Mouse (Mus musculus): ENCODE data around the gene Ephb4. TPM values are rescaled to one million over a fixed set of nuclear protein-coding genes. Genes with fewer than 3 reads are reported as not detected.

Gene Ephb4
- total and polyA plus RNA-seq, 3 experiments: 35.2 to 53.9 (median 45.9) TPM

- no peaks in the 10 kb centered on the region for H3K36me3 ChIP-seq (ENCODE audit: control insufficient read depth, insufficient read depth, low read length)
- intact Hi-C loops (cut with DNase I): no loop called here
- no peak for DNase-seq
- no peaks in the 10 kb centered on the region for H3K4me1 ChIP-seq (ENCODE audit: control insufficient read depth, insufficient read depth, low read length)
- no peak overlapping the region for H3K27ac ChIP-seq
- no peak overlapping the region for H3K4me3 ChIP-seq
- no peak overlapping the region for H3K9ac ChIP-seq (ENCODE audit: low read depth, low read length)
- TF ChIP-seq EP300 (IDR thresholded peaks at IDR 0.05; ENCODE audit: insufficient read depth, low read depth, low read length): no peak
- no peak for TF ChIP-seq CTCF (IDR thresholded peaks at IDR 0.05)
- no peaks in the 10 kb centered on the region for H3K27me3 ChIP-seq (ENCODE audit: control insufficient read depth, insufficient read depth, low read length)
- H3K79me2 ChIP-seq (replicated peaks; ENCODE audit: control insufficient read depth, insufficient read depth, low read length): no peaks in the 10 kb centered on the region
- WGBS: 90% methylated on average over 3 of the region's 3 CpGs
Measured at GRCm38 (mm10) chr5:137410549-137410948, 60.6 kb downstream of the Ephb4 start.

GRCm38 (mm10) chr5:137411235-137411634 lies 61.3 kb downstream of the Ephb4 start:
- Histone ChIP-seq H3K79me2 (replicated peaks; ENCODE audit: control insufficient read depth, insufficient read depth, low read length) (no peaks in the 10 kb centered on the region), H3K36me3 (ENCODE audit: control insufficient read depth, insufficient read depth, low read length) (no peaks in the 10 kb centered on the region), H3K27me3 (ENCODE audit: control insufficient read depth, insufficient read depth, low read length) (no peaks in the 10 kb centered on the region), H3K9ac (ENCODE audit: low read depth, low read length) (no peak overlapping the region), H3K4me1 (ENCODE audit: control insufficient read depth, insufficient read depth, low read length) (no peaks in the 10 kb centered on the region), H3K27ac (no peak overlapping the region), H3K4me3 (no peak overlapping the region)
- TF ChIP-seq EP300 (IDR thresholded peaks at IDR 0.05; ENCODE audit: insufficient read depth, low read depth, low read length): no peak
- TF ChIP-seq POLR2A (IDR thresholded peaks at IDR 0.05; ENCODE audit: insufficient read depth, low read depth, low read length): no peak
- no peak for TF ChIP-seq CTCF (IDR thresholded peaks at IDR 0.05)
- DNase-seq: no peak
- intact Hi-C loops (cut with DNase I): no loop called here
- WGBS: 68% methylated on average over 8 of the region's 8 CpGs

DNA sequence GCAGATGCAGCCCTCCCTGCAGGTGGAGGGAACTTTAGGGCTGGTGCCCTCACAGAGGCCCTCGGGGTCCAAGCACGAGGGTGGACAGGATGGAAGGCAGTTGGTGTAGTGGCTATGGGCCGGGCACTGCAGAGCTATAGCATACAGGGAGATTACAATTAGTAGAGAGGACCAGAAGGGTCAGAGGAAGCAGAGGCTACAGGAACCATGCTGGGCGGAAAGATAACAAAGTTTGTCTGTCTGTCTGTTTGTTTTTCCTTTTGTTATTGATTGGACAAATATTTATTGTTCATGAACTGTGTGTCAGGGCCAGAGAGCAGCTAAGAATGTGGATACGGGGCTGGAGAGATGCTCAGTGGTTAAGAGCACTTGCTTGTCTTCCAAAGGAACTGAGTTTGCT lies 64.3 kb downstream of the Ephb4 start:
- intact Hi-C loops (cut with DNase I): no loop called here
- no peaks in the 10 kb centered on the region for H3K79me2 ChIP-seq (replicated peaks; ENCODE audit: control insufficient read depth, insufficient read depth, low read length)
- no peak for DNase-seq
- no peaks in the 10 kb centered on the region for H3K36me3 ChIP-seq (ENCODE audit: control insufficient read depth, insufficient read depth, low read length)
- H3K4me1 ChIP-seq (ENCODE audit: control insufficient read depth, insufficient read depth, low read length): no peaks in the 10 kb centered on the region
- no peak for TF ChIP-seq EP300 (IDR thresholded peaks at IDR 0.05; ENCODE audit: insufficient read depth, low read depth, low read length)
- TF ChIP-seq CTCF (IDR thresholded peaks at IDR 0.05): no peak
- TF ChIP-seq POLR2A (IDR thresholded peaks at IDR 0.05; ENCODE audit: insufficient read depth, low read depth, low read length): no peak
- no peaks in the 10 kb centered on the region for H3K27me3 ChIP-seq (ENCODE audit: control insufficient read depth, insufficient read depth, low read length)
- no peak overlapping the region for H3K4me3 ChIP-seq
- H3K27ac ChIP-seq: no peak overlapping the region
- 33% methylated on average over 5 of the region's 5 CpGs for WGBS
- no peak overlapping the region for H3K9ac ChIP-seq (ENCODE audit: low read depth, low read length)

DNA sequence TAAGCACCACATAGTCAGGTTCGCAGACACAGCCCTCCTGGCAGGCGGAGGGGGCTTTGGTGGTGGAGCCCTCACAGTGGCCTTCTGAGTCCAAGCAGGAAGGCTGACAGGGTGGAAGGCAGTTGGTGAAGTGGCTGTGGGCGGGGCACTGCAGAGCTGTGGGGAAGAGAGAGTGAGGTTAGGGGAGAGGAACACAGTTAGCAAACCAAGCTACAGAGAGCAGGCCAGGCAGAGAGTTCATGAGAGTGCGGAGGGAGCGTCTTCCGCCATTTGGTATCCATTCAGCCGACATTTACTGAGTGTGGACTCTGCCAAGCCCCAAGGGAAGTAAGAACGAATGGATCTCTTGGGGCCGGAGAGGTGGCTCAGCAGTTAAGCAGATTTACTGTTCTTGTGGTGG lies 69.2 kb downstream of the Ephb4 start:
- DNase-seq: no peak
- Histone ChIP-seq H3K4me1 (ENCODE audit: control insufficient read depth, insufficient read depth, low read length) (no peaks in the 10 kb centered on the region), H3K27ac (no peak overlapping the region), H3K4me3 (no peak overlapping the region), H3K27me3 (ENCODE audit: control insufficient read depth, insufficient read depth, low read length) (no peaks in the 10 kb centered on the region), H3K36me3 (ENCODE audit: control insufficient read depth, insufficient read depth, low read length) (no peaks in the 10 kb centered on the region), H3K79me2 (replicated peaks; ENCODE audit: control insufficient read depth, insufficient read depth, low read length) (no peaks in the 10 kb centered on the region), H3K9ac (ENCODE audit: low read depth, low read length) (no peak overlapping the region)
- WGBS: 64% methylated on average over 9 of the region's 9 CpGs
- TF ChIP-seq POLR2A (IDR thresholded peaks at IDR 0.05; ENCODE audit: insufficient read depth, low read depth, low read length) (no peak), CTCF (IDR thresholded peaks at IDR 0.05) (no peak), EP300 (IDR thresholded peaks at IDR 0.05; ENCODE audit: insufficient read depth, low read depth, low read length) (no peak)
- intact Hi-C loops (cut with DNase I): no loop called here

- DNase-seq: no peak
- Histone ChIP-seq H3K36me3 (ENCODE audit: control insufficient read depth, insufficient read depth, low read length) (no peaks in the 10 kb centered on the region), H3K27me3 (ENCODE audit: control insufficient read depth, insufficient read depth, low read length) (no peaks in the 10 kb centered on the region), H3K9ac (ENCODE audit: low read depth, low read length) (no peak overlapping the region), H3K27ac (no peak overlapping the region), H3K79me2 (replicated peaks; ENCODE audit: control insufficient read depth, insufficient read depth, low read length) (no peaks in the 10 kb centered on the region), H3K4me3 (no peak overlapping the region), H3K4me1 (ENCODE audit: control insufficient read depth, insufficient read depth, low read length) (no peaks in the 10 kb centered on the region)
- WGBS: 66% methylated on average over 4 of the region's 4 CpGs
- intact Hi-C loops (cut with DNase I): no loop called here
- TF ChIP-seq POLR2A (IDR thresholded peaks at IDR 0.05; ENCODE audit: insufficient read depth, low read depth, low read length) (no peak), EP300 (IDR thresholded peaks at IDR 0.05; ENCODE audit: insufficient read depth, low read depth, low read length) (no peak), CTCF (IDR thresholded peaks at IDR 0.05) (no peak)
Measured at GRCm38 (mm10) chr5:137419841-137420240, 69.9 kb downstream of the Ephb4 start.

DNA sequence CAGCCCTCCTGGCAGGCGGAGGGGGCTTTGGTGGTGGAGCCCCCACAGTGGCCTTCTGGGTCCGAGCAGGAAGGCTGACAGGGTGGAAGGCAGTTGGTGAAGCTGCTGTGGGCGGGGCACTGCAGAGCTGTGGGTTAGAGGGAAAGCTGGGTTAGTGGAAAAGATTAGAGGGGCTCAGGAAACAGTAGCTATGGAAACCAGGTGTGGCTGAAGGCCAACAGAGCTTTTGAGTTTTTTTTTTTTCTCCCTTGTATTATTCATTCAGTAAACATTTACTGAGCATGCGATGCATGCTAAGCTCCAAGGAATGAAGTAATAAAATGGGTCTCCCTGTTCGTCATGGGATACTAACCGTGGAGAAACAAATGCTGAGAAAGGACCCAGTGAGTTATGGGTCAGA lies 75.7 kb downstream of the Ephb4 start:
- WGBS: 45% methylated on average over 6 of the region's 6 CpGs
- no peak overlapping the region for H3K27ac ChIP-seq
- intact Hi-C loops (cut with DNase I): no loop called here
- no peak for DNase-seq
- H3K9ac ChIP-seq (ENCODE audit: low read depth, low read length): no peak overlapping the region
- H3K4me1 ChIP-seq (ENCODE audit: control insufficient read depth, insufficient read depth, low read length): no peaks in the 10 kb centered on the region
- H3K4me3 ChIP-seq: no peak overlapping the region
- H3K27me3 ChIP-seq (ENCODE audit: control insufficient read depth, insufficient read depth, low read length): no peaks in the 10 kb centered on the region
- H3K79me2 ChIP-seq (replicated peaks; ENCODE audit: control insufficient read depth, insufficient read depth, low read length): no peaks in the 10 kb centered on the region
- TF ChIP-seq POLR2A (IDR thresholded peaks at IDR 0.05; ENCODE audit: insufficient read depth, low read depth, low read length): no peak
- no peak for TF ChIP-seq EP300 (IDR thresholded peaks at IDR 0.05; ENCODE audit: insufficient read depth, low read depth, low read length)
- TF ChIP-seq CTCF (IDR thresholded peaks at IDR 0.05): no peak
- H3K36me3 ChIP-seq (ENCODE audit: control insufficient read depth, insufficient read depth, low read length): no peaks in the 10 kb centered on the region

Other genes with a start within 250 kb of the Ephb4 start
- gene Trim56, start 233.9 kb upstream of the Ephb4 start, total RNA-seq (2021): 10 to 100 TPM; 19.0 to 22.2 TPM
- gene Trim56, start 233.9 kb upstream of the Ephb4 start, polyA plus RNA-seq (2012; rRNA removed): 6.9 and 7.5 TPM in 2 replicates
- gene Muc3, start 200.8 kb upstream of the Ephb4 start, total RNA-seq (2021): not detected
- not detected in 2 replicates for gene Muc3, start 200.8 kb upstream of the Ephb4 start, polyA plus RNA-seq (2012; rRNA removed)
- under 1 TPM; 0.16 to 0.37 TPM for gene Muc3a, start 137.7 kb upstream of the Ephb4 start, total RNA-seq (2021)
- 0.53 and 0.90 TPM in 2 replicates for gene Muc3a, start 137.7 kb upstream of the Ephb4 start, polyA plus RNA-seq (2012; rRNA removed)
- 1 to 10 TPM; 1.5 to 2.2 TPM for gene Ache, start 62.6 kb upstream of the Ephb4 start, total RNA-seq (2021)
- gene Ache, start 62.6 kb upstream of the Ephb4 start, polyA plus RNA-seq (2012; rRNA removed): 3.5 and 4.9 TPM in 2 replicates
- 1 to 10 TPM; 8.1 to 8.8 TPM for gene Ufsp1, start 55.5 kb upstream of the Ephb4 start, total RNA-seq (2021)
- gene Ufsp1, start 55.5 kb upstream of the Ephb4 start, polyA plus RNA-seq (2012; rRNA removed): 11.8 and 12.8 TPM in 2 replicates
- 10 to 100 TPM; 60.5 to 66.4 TPM for gene Srrt, start 42.4 kb upstream of the Ephb4 start, total RNA-seq (2021)
- gene Srrt, start 42.4 kb upstream of the Ephb4 start, polyA plus RNA-seq (2012; rRNA removed): 63.9 and 74.2 TPM in 2 replicates
- 10 to 100 TPM; 12.5 to 13.6 TPM for gene Trip6, start 35.7 kb upstream of the Ephb4 start, total RNA-seq (2021)
- 23.5 and 24.2 TPM in 2 replicates for gene Trip6, start 35.7 kb upstream of the Ephb4 start, polyA plus RNA-seq (2012; rRNA removed)
- gene Slc12a9, start 16.5 kb upstream of the Ephb4 start, total RNA-seq (2021): 1 to 10 TPM; 1.7 to 2.2 TPM
- 6.0 and 8.9 TPM in 2 replicates for gene Slc12a9, start 16.5 kb upstream of the Ephb4 start, polyA plus RNA-seq (2012; rRNA removed)
- gene Zan, start 127.0 kb downstream of the Ephb4 start, total RNA-seq (2021): not detected
- under 0.01 and 0.02 TPM in 2 replicates for gene Zan, start 127.0 kb downstream of the Ephb4 start, polyA plus RNA-seq (2012; rRNA removed)
- 10 to 100 TPM; 13.4 to 13.9 TPM for gene Pop7, start 152.4 kb downstream of the Ephb4 start, total RNA-seq (2021)
- 22.7 and 25.6 TPM in 2 replicates for gene Pop7, start 152.4 kb downstream of the Ephb4 start, polyA plus RNA-seq (2012; rRNA removed)
- 10 to 100 TPM; 24.4 to 29.1 TPM for gene Gigyf1, start 168.4 kb downstream of the Ephb4 start, total RNA-seq (2021)
- 19.6 and 21.0 TPM in 2 replicates for gene Gigyf1, start 168.4 kb downstream of the Ephb4 start, polyA plus RNA-seq (2012; rRNA removed)
- not detected for gene Epo, start 183.1 kb downstream of the Ephb4 start, total RNA-seq (2021)
- gene Epo, start 183.1 kb downstream of the Ephb4 start, polyA plus RNA-seq (2012; rRNA removed): not detected in 2 replicates
- 100 to 1,000 TPM; 222 to 249 TPM for gene Gnb2, start 183.4 kb downstream of the Ephb4 start, total RNA-seq (2021)
- 395 and 448 TPM in 2 replicates for gene Gnb2, start 183.4 kb downstream of the Ephb4 start, polyA plus RNA-seq (2012; rRNA removed)
- gene Actl6b, start 203.4 kb downstream of the Ephb4 start, total RNA-seq (2021): not detected
- 0.32 TPM in 1 of 2 replicates, not detected in the other for gene Actl6b, start 203.4 kb downstream of the Ephb4 start, polyA plus RNA-seq (2012; rRNA removed)
- gene Tfr2, start 219.7 kb downstream of the Ephb4 start, total RNA-seq (2021): under 1 TPM in 1 of 2 experiments, not detected in 1; 0.09 TPM
- gene Tfr2, start 219.7 kb downstream of the Ephb4 start, polyA plus RNA-seq (2012; rRNA removed): 0.29 and 0.35 TPM in 2 replicates